ENCODE assay signal across 25 mouse cellular contexts in genomic region chr10:3556538-3556937, GRCm38 (mm10). TPM values are rescaled to one million over a fixed set of nuclear protein-coding genes. Genes with fewer than 3 reads are reported as not detected.
"Had no signal": no experiment of that assay in that cellular context is flagged by ENCODE, and none has a peak within 500 bp of the region (broad histone marks: within the 10 kb centered on the region; RNA-seq: fewer than 3 reads in every experiment).

No protein-coding gene starts in this region.

- H3K4me3 ChIP-seq: forebrain, embryonic 15.5 days; heart, adult 2 months; heart, embryonic 13.5 days; heart, embryonic 15.5 days; hindbrain, embryonic 13.5 days; hindbrain, embryonic 15.5 days; limb, embryonic 13.5 days; limb, embryonic 15.5 days had no signal

- H3K4me1 ChIP-seq: forebrain, embryonic 15.5 days; heart, embryonic 13.5 days; heart, embryonic 15.5 days; hindbrain, embryonic 13.5 days; hindbrain, embryonic 15.5 days; limb, embryonic 13.5 days; limb, embryonic 15.5 days had no signal

- H3K4me2 ChIP-seq: forebrain, embryonic 15.5 days; heart, embryonic 11.5 days; heart, embryonic 13.5 days; heart, embryonic 15.5 days; hindbrain, embryonic 13.5 days; hindbrain, embryonic 15.5 days; limb, embryonic 13.5 days; limb, embryonic 15.5 days had no signal

- H3K27me3 ChIP-seq: forebrain, embryonic 15.5 days; heart, embryonic 13.5 days; heart, embryonic 15.5 days; hindbrain, embryonic 13.5 days; hindbrain, embryonic 15.5 days; limb, embryonic 13.5 days; limb, embryonic 15.5 days had no signal

- H3K27ac ChIP-seq: forebrain, embryonic 15.5 days; heart, adult 2 months; heart, embryonic 13.5 days; heart, embryonic 15.5 days; hindbrain, embryonic 13.5 days; hindbrain, embryonic 15.5 days; hindbrain, postnatal 0 days; limb, embryonic 13.5 days; limb, embryonic 15.5 days had no signal

- H3K9ac ChIP-seq: forebrain, embryonic 15.5 days; forebrain, postnatal 0 days; heart, embryonic 13.5 days; heart, embryonic 15.5 days; hindbrain, embryonic 13.5 days; hindbrain, embryonic 15.5 days; limb, embryonic 13.5 days; limb, embryonic 15.5 days had no signal

- H3K36me3 ChIP-seq: forebrain, embryonic 15.5 days; heart, embryonic 13.5 days; heart, embryonic 15.5 days; hindbrain, embryonic 13.5 days; hindbrain, embryonic 15.5 days; limb, embryonic 13.5 days; limb, embryonic 15.5 days had no signal

- H3K9me3 ChIP-seq: forebrain, embryonic 15.5 days; heart, embryonic 13.5 days; heart, embryonic 15.5 days; hindbrain, embryonic 13.5 days; hindbrain, embryonic 15.5 days; limb, embryonic 13.5 days; limb, embryonic 15.5 days had no signal

- ATAC-seq: forebrain, embryonic 15.5 days; forebrain, postnatal 0 days; hindbrain, postnatal 0 days; intestine, embryonic 16.5 days had no signal

- DNase-seq: forebrain, postnatal 0 days; gastrocnemius, postnatal 14 days; gastrocnemius, postnatal 36 days; heart, adult 2 months; heart, postnatal 14 days; heart, postnatal 36 days; kidney, adult 18-20 months; kidney, adult 8-10 months; kidney, postnatal 10 days; kidney, postnatal 36 days; layer of hippocampus, adult 9-11 months; layer of hippocampus, postnatal 36 days; left cerebral cortex, postnatal 4 days had no signal

RNA-seq across cellular contexts. Expression of gene Iyd, which starts 16.5 kb away (rescaled TPM):
- polyA plus RNA-seq: heart, adult 2 months; hindbrain, embryonic 11.5 days; limb, embryonic 11.5 days had no signal
